Mouse (Mus musculus): Measurements from ENCODE around the gene Apol9a.
"Not testable (repeated sequence)": the region's sequence is repeated elsewhere in the genome, so short reads cannot be mapped to it uniquely, and the experiment has no call there.

DNA sequence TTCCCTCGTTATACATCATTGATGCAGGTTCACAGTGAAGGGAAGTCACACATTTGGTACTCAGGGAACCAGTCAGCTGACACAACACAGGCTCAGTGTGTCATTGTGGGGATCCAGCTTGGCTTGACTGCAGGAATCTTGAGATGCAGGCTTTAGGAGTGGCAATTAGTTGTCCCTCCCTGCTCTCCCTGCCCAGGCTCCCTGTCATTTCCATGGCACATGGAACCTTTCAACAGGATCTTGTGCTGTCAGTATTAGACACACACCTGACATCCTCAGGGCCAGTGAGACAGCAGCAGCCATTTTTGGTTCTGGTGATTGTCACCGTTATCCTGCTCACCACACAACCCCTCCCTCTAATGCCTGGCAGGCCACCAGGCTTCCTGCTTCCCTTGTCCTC lies 4.7 kb upstream of the Apol9a start:
- not testable (repeated sequence) for TF ChIP-seq POLR2A, CTCF (IDR thresholded peaks at IDR 0.05; ENCODE audit: insufficient read depth, low read depth, low read length)

All from olfactory bulb, adult 2 months (tissue).